Mouse (Mus musculus) stomach, embryonic 16.5 days (tissue): ENCODE measurements around the gene Wdcp. TPM values are rescaled to one million over a fixed set of nuclear protein-coding genes. Genes with fewer than 3 reads are reported as not detected.

Source experiments
- ATAC-seq: fragments of 200-750 bp; cut with Nextera tagmentation; 2 replicates; pipeline ENCODE4 v1.8.0; 2017; ENCODE audit warnings: moderate number of reproducible peaks, moderate TSS enrichment; ENCODE audit not compliant: insufficient read depth, low FRiP score
- H3K27ac ChIP-seq: fragments of 300-500 bp; sonication (generic); 2 replicates; pipeline ENCODE4 v1.5.1; 2014; ENCODE audit warnings: low read length
- H3K27me3 ChIP-seq: fragments of 300-500 bp; sonication (generic); 2 replicates; pipeline ENCODE4 v1.6.1; 2014; ENCODE audit warnings: low read length, control low read depth, mixed read lengths; ENCODE audit not compliant: control insufficient read depth, insufficient read depth
- H3K36me3 ChIP-seq: fragments of 300-500 bp; sonication (generic); 2 replicates; pipeline ENCODE4 v1.6.1; 2014; ENCODE audit warnings: low read length; ENCODE audit not compliant: control insufficient read depth, insufficient read depth
- H3K4me1 ChIP-seq: fragments of 300-500 bp; sonication (generic); 2 replicates; pipeline ENCODE4 v1.6.1; 2014; ENCODE audit warnings: low read length, control low read depth, mixed read lengths; ENCODE audit not compliant: control insufficient read depth, insufficient read depth
- H3K4me2 ChIP-seq: fragments of 300-500 bp; sonication (generic); 2 replicates; pipeline ENCODE4 v1.6.1; 2014; ENCODE audit warnings: low read depth, low read length, mixed read lengths
- H3K4me3 ChIP-seq: fragments of 300-500 bp; sonication (generic); replicated peaks from 2 replicates; pipeline ENCODE4 v1.5.1; 2014; ENCODE audit warnings: mild to moderate bottlenecking, low read length
- H3K9ac ChIP-seq: fragments of 300-500 bp; sonication (generic); 2 replicates; pipeline ENCODE4 v1.6.1; 2014; ENCODE audit warnings: low read length
- H3K9me3 ChIP-seq: fragments of 300-500 bp; sonication (generic); replicated peaks from 2 replicates; pipeline ENCODE4 v1.6.1; 2016; ENCODE audit warnings: low read length, control low read depth; ENCODE audit not compliant: control insufficient read depth
- WGBS: fragments of 180-500 bp; shearing (Covaris S2); extraction: QIAGEN DNeasy Blood & Tissue Kit; methylation state at CpG from one replicate; pipeline ENCODE4 v1.1.7; 2014; 5-methylcytosine and 5-hydroxymethylcytosine counted together
- polyA plus RNA-seq: library from polyadenylated mRNA; unstranded; fragments of >200 nt; fragmentation: Nextera tagmentation; extraction: Ambion mirVana; gene quantifications from 2 replicates; pipeline ENCODE4 v1.2.1, GENCODE M21; 2015

The Wdcp gene
- polyA plus RNA-seq, 1 experiment from 2014 or later: 11.7 TPM

DNA sequence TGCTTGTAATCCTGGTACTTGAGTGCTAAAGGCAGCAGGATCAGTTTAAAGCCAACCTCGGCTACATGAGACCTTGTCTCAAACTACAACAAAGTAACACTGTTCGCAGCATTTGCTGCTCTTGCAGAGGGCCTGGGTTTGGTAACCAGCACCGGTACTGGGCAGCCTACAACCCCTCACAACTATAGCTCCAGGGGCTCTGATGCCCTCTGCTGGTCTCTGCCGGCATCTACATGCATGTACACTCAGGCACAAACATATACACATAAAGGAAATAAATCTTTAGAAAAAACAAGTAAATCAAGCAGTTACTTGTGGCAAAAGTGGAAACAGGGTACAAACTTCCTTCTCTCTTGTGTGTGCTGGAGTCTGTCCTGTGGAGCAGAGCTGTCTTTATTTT lies 19.6 kb downstream of the Wdcp start:
- whole genome bisulfite sequencing: 93% methylated on average over 4 of the region's 4 CpGs
- Histone ChIP-seq H3K27me3 (no peaks in the 10 kb centered on the region), H3K36me3 (no peaks in the 10 kb centered on the region), H3K27ac (no peak overlapping the region), H3K4me3 (no peak overlapping the region), H3K9ac (no peak overlapping the region), H3K4me2 (no peak overlapping the region), H3K4me1 (0 out of 2 replicates have a peak, but pooled peaks cover 7% of the 10 kb centered on the region), H3K9me3 (no peaks in the 10 kb centered on the region)
- ATAC-seq: no peak

- no peak for ATAC-seq
- H3K4me1 ChIP-seq: 0 out of 2 replicates have a peak, but pooled peaks cover 7% of the 10 kb centered on the region
- no peak overlapping the region for H3K4me3 ChIP-seq
- no peaks in the 10 kb centered on the region for H3K36me3 ChIP-seq
- 54% methylated on average over 4 of the region's 4 CpGs for WGBS
- H3K9me3 ChIP-seq: no peaks in the 10 kb centered on the region
- no peak overlapping the region for H3K9ac ChIP-seq
- no peak overlapping the region for H3K4me2 ChIP-seq
- H3K27ac ChIP-seq: no peak overlapping the region
- H3K27me3 ChIP-seq: no peaks in the 10 kb centered on the region
These were observed 20.7 kb downstream of the Wdcp start for GRCm38 (mm10) chr12:4863654-4864337.

- no peaks in the 10 kb centered on the region for H3K36me3 ChIP-seq
- H3K9ac ChIP-seq: no peak overlapping the region
- no peaks in the 10 kb centered on the region for H3K27me3 ChIP-seq
- WGBS: 67% methylated on average over 4 of the region's 4 CpGs
- no peak overlapping the region for H3K4me2 ChIP-seq
- 0 out of 2 replicates have a peak, but pooled peaks cover 7% of the 10 kb centered on the region for H3K4me1 ChIP-seq
- ATAC-seq: no peak
- no peak overlapping the region for H3K4me3 ChIP-seq
- H3K9me3 ChIP-seq: no peaks in the 10 kb centered on the region
- no peak overlapping the region for H3K27ac ChIP-seq
These were observed 21.2 kb downstream of the Wdcp start for GRCm38 (mm10) chr12:4864338-4864690.

GRCm38 (mm10) chr12:4868924-4869323 lies 25.8 kb downstream of the Wdcp start:
- Histone ChIP-seq H3K36me3 (no peaks in the 10 kb centered on the region), H3K4me3 (no peak overlapping the region), H3K9me3 (no peaks in the 10 kb centered on the region), H3K4me1 (peaks cover 6% of the 10 kb centered on the region), H3K27ac (no peak overlapping the region), H3K4me2 (no peak overlapping the region), H3K27me3 (0 out of 2 replicates have a peak, but pooled peaks cover 2% of the 10 kb centered on the region), H3K9ac (0 out of 2 replicates have a peak overlapping the region, but pooled peaks have one; percentile 26)
- 76% methylated on average over 8 of the region's 8 CpGs for whole genome bisulfite sequencing
- no peak for ATAC-seq

- Histone ChIP-seq H3K4me2 (no peak overlapping the region), H3K27me3 (0 out of 2 replicates have a peak, but pooled peaks cover 2% of the 10 kb centered on the region), H3K9me3 (no peaks in the 10 kb centered on the region), H3K36me3 (no peaks in the 10 kb centered on the region), H3K27ac (no peak overlapping the region), H3K4me1 (peaks cover 6% of the 10 kb centered on the region), H3K9ac (no peak overlapping the region), H3K4me3 (no peak overlapping the region)
- 87% methylated on average over 5 of the region's 5 CpGs for WGBS
- ATAC-seq: no peak
These were observed 28.2 kb downstream of the Wdcp start for GRCm38 (mm10) chr12:4871260-4871659.

DNA sequence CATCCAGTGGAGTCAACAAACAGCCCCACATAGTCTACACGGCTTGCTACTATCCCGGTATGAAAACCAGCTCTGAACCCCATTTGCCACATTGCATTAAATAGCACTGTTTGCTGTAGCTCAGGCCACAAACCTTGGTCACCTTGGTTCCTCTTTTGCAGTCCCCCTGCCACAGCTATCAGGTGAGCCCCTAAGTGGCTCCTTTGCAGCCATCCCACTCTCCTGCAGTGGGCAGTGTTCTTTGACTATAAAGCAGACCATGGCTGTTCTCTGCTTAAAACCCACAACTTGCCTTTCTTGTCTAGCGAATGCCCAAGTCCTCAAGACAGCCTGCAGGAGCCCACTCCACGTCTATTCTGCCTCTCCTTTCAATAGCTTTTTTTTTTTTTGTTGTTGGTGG lies 29.2 kb downstream of the Wdcp start:
- peaks cover 6% of the 10 kb centered on the region for H3K4me1 ChIP-seq
- 0 out of 2 replicates have a peak, but pooled peaks cover 2% of the 10 kb centered on the region for H3K27me3 ChIP-seq
- H3K36me3 ChIP-seq: no peaks in the 10 kb centered on the region
- 53% methylated on average over 4 of the region's 4 CpGs for WGBS
- H3K9ac ChIP-seq: no peak overlapping the region
- H3K27ac ChIP-seq: no peak overlapping the region
- no peak overlapping the region for H3K4me2 ChIP-seq
- no peaks in the 10 kb centered on the region for H3K9me3 ChIP-seq
- no peak for ATAC-seq
- no peak overlapping the region for H3K4me3 ChIP-seq

DNA sequence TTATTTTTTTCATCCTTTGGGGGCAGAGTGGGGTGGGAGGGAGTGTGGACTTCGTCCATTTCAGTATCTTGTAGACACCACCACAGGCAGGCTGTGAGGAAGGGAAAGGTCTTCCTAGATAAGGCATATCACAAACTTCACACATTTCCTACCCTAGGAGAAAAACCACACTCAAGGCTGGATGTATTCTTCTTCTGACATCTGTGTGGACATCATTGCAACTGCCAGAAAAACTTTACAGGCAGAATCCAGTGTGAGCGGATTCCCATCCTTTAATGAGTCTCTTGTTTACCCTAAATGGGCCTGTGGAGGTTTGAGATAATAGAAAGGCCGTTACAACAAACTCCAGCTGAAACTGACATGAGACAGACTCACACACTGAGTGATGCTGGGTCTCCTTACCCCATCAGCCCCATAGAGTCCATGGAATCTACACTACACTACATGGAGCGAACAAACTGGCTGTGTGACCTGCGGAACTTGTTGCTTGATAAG lies 29.9 kb downstream of the Wdcp start:
- 62% methylated on average over 5 of the region's 5 CpGs for WGBS
- Histone ChIP-seq H3K36me3 (no peaks in the 10 kb centered on the region), H3K27me3 (0 out of 2 replicates have a peak, but pooled peaks cover 2% of the 10 kb centered on the region), H3K4me1 (peaks cover 6% of the 10 kb centered on the region), H3K9ac (no peak overlapping the region), H3K4me3 (no peak overlapping the region), H3K9me3 (no peaks in the 10 kb centered on the region), H3K4me2 (no peak overlapping the region), H3K27ac (no peak overlapping the region)
- no peak for ATAC-seq

DNA sequence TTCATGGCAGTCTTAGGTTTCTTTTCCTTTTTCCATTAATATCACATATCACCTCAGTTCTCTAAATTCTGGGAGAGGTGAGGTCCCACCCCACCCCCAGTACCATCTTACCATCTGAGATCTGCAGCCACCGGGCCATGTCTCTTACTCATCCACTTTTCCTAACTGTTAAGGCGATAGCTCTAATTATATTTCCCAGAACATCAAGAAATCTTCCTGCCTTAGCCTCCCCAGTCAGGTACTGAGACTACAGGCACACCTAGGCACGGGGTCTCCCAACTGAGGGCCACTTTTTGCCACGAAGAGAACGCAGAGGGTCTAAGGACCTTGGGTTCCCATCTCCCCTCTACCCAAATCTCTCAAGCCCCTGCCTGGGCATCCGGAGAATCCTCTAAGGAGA lies 30.4 kb downstream of the Wdcp start:
- Histone ChIP-seq H3K4me1 (peaks cover 6% of the 10 kb centered on the region), H3K27ac (no peak overlapping the region), H3K9me3 (no peaks in the 10 kb centered on the region), H3K27me3 (0 out of 2 replicates have a peak, but pooled peaks cover 2% of the 10 kb centered on the region), H3K4me2 (peak overlapping the region; percentile 67; the same call in 1 of the 2 replicates), H3K4me3 (peak overlapping the region; percentile 35; the same call in 1 of the 2 replicates), H3K9ac (peak overlapping the region; percentile 61), H3K36me3 (no peaks in the 10 kb centered on the region)
- 83% methylated on average over 6 of the region's 6 CpGs for WGBS
- ATAC-seq: no peak

- Histone ChIP-seq H3K27ac (no peak within 1 kb of the TSS), H3K4me3 (peak within 1 kb of the TSS; percentile 35), H3K4me1 (peaks cover 6% of the 10 kb centered on the region), H3K36me3 (peaks cover 5% of the 10 kb centered on the region; the same call in 1 of the 2 replicates), H3K9ac (peak within 1 kb of the TSS; percentile 61), H3K4me2 (peak within 1 kb of the TSS; percentile 67), H3K9me3 (no peaks in the 10 kb centered on the region), H3K27me3 (0 out of 2 replicates have a peak, but pooled peaks cover 2% of the 10 kb centered on the region)
- 1% methylated on average over 24 of the region's 24 CpGs for WGBS
- peak; percentile 90 for ATAC-seq
These were observed 31.2 kb downstream of the Wdcp start, which contains the start of gene Mfsd2b for GRCm38 (mm10) chr12:4874161-4874927. Mfsd2b (minus strand) TSS chr12:4874359.
